Mouse (Mus musculus) right cerebral cortex, postnatal 36 days (tissue): Measurements from ENCODE around the gene Il18.
"Not testable (repeated sequence)": the region's sequence is repeated elsewhere in the genome, so short reads cannot be mapped to it uniquely, and the experiment has no call there.

Experiments used
- DNase-seq, 2 experiments: peaks; one replicate each; pipeline ENCODE4 v3.0.0; 2022; ENCODE audit warnings: low spot score in 2 of 2, mixed read lengths in 1 of 2

The Il18 gene

GRCm38 (mm10) chr9:50603189-50603997, 48.8 kb downstream of the Il18 start, which contains the start of the genes Sdhd and Timm8b:
TSS of gene Sdhd (minus strand) at chr9:50603812.
TSS of gene Timm8b (plus strand) at chr9:50603910.
- peak; percentile 93 to 95 for DNase-seq

GRCm38 (mm10) chr9:50603998-50604324, 49.3 kb downstream of the Il18 start:
- DNase-seq: no peak

- DNase-seq: no peak
Measured at GRCm38 (mm10) chr9:50604338-50604737, 49.7 kb downstream of the Il18 start.

GRCm38 (mm10) chr9:50612115-50612514, 57.5 kb downstream of the Il18 start:
- peak in 1 of 2 experiments; percentile 36 for DNase-seq

GRCm38 (mm10) chr9:50616161-50616560, 61.5 kb downstream of the Il18 start:
- DNase-seq: no peak

- DNase-seq: peak; percentile 79 to 85
Measured at GRCm38 (mm10) chr9:50616766-50617603, 62.4 kb downstream of the Il18 start, which contains the start of the genes Pih1d2 and Nkapd1. TSS of gene Pih1d2 (plus strand) at chr9:50617321. TSS of gene Nkapd1 (minus strand) at chr9:50617464.

DNA sequence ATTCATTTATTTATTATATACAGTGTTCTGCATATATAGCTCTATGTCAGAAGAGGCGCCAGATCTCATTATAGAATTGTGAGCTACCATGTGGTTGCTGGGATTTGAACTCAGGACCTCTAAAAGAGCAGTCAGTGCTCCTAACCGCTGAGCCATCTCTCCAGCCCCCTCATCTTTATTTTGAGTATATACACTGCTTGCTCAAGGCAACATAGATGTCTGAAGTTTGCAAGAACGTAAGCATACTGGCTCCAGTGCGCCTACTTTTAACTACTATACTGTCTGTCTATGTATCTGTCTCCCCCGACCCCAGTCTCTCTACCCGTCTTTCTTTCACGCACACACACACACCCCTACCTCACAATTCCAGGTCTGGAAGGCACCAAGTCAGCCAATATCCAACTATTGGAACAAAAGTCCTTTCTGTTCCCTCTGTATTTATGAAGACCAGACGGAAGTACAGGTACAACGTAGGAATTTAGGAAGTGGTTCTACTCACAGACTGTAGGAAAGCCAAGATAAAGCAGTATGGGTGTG, 63.2 kb downstream of the Il18 start:
- no peak for DNase-seq

DNA sequence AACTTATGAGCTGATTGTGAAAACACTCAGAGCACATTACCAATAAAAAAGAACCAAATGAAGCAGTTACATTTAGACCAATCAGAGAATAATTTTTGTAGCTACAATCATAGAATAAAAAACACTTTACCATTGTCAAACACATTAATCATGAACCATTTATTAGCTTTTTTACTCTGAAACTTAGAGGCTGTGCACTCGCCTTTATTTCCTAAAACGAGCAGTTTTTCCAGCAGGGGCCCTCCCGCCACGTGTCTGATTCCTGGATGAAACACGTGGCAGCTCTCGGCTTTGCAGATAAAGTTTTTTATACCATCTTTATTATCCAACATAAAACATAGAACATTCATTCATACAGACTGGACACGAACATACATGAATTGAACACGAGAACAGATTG, 76.3 kb downstream of the Il18 start:
- DNase-seq: not testable (repeated sequence)
